In the genomic region with DNA sequence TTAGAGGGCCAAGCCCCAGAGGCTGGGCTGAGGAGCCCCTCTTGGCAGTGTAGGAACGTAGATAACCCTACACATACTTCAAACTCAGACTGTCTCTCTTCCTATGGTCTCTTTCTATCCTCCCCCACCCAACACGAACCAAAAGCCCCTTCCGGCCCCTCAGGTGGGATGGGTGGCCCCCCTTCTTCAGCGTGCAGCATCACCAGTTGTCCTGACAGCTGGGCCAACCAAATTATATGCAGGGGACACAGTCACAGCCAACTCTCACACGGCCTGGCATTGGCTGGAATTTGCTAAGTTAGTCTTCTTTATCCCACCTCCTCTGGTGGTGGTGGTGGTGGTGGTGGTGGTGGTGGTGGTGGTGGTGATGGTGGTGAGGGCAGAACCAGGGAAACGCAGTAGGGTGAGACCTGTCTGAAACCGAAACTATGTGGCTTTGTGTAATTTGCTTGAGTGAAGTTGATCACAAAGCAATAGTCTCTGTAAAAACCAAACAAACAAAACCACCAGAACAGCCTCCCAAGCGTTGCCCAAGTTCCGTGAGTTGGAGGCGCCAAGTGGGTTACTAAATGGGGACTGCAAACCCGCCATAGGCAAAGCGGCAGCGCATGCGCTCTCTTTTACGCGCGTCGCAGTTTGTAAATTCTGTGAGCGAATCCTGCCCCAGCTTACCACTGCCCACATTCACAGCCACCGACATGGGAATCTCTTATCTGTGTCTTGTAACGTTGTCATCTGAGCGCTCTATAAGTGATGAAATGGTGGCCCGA, we compare ENCODE assay signal across 8 mouse cellular contexts. TPM values are rescaled to one million over a fixed set of nuclear protein-coding genes. Genes with fewer than 3 reads are reported as not detected.
DNase-seq lines count a peak whose midpoint lies in the region; ATAC-seq lines count a peak whose summit lies in the region.

No protein-coding gene starts in this region.

- peak overlapping the region; percentile 21 for H3K4me3 ChIP-seq in embryonic facial prominence, embryonic 13.5 days
- peak overlapping the region; percentile 30 for H3K4me3 ChIP-seq in limb, embryonic 10.5 days
- 0 out of 2 replicates have a peak overlapping the region, but pooled peaks have one; percentile 1 for H3K4me3 ChIP-seq in midbrain, embryonic 15.5 days

- WGBS in embryonic facial prominence, embryonic 13.5 days, result 27% methylated on average over 23 of the region's 23 CpGs
- 35% methylated on average over 23 of the region's 23 CpGs for WGBS in limb, embryonic 10.5 days
- 32% methylated on average over 23 of the region's 23 CpGs for WGBS in midbrain, embryonic 15.5 days

- no peak for ATAC-seq in embryonic facial prominence, embryonic 13.5 days (ENCODE audit: insufficient number of reproducible peaks, insufficient read depth, low FRiP score, low TSS enrichment, low read depth)
- no peak for ATAC-seq in midbrain, embryonic 15.5 days (replicated peaks)

- no peak overlapping the region for H3K27ac ChIP-seq in embryonic facial prominence, embryonic 13.5 days
- H3K27ac ChIP-seq in limb, embryonic 10.5 days, result no peak overlapping the region
- no peak overlapping the region for H3K27ac ChIP-seq in midbrain, embryonic 15.5 days

- H3K36me3 ChIP-seq in embryonic facial prominence, embryonic 13.5 days, result no peaks in the 10 kb centered on the region
- H3K36me3 ChIP-seq in limb, embryonic 10.5 days, result no peaks in the 10 kb centered on the region
- H3K36me3 ChIP-seq in midbrain, embryonic 15.5 days (replicated peaks), result no peaks in the 10 kb centered on the region

- no peak overlapping the region for H3K9ac ChIP-seq in embryonic facial prominence, embryonic 13.5 days
- H3K9ac ChIP-seq in midbrain, embryonic 15.5 days, result no peak overlapping the region

- peak; percentile 57 to 61 for DNase-seq in right cerebral cortex, adult 2 months (ENCODE audit: low spot score in 2 of 2)
- no peak for DNase-seq in right cerebral cortex, postnatal 25 days
- no peak for DNase-seq in limb, embryonic 10.5 days (ENCODE audit: low spot score)
- no peak for DNase-seq in layer of hippocampus, adult 8-10 months (ENCODE audit: low spot score in 2 of 2)
- DNase-seq in ovary, postnatal 36 days (ENCODE audit: low spot score), result no peak
- no peak for DNase-seq in yolk sac, embryonic 10.5 days (ENCODE audit: low spot score)

- no peaks in the 10 kb centered on the region for H3K9me3 ChIP-seq in embryonic facial prominence, embryonic 13.5 days
- no peaks in the 10 kb centered on the region for H3K9me3 ChIP-seq in limb, embryonic 10.5 days (replicated peaks)
- H3K9me3 ChIP-seq in midbrain, embryonic 15.5 days, result no peaks in the 10 kb centered on the region

- H3K27me3 ChIP-seq in embryonic facial prominence, embryonic 13.5 days, result peaks cover 46% of the 10 kb centered on the region
- H3K27me3 ChIP-seq in limb, embryonic 10.5 days (ENCODE audit: low read depth, poor library complexity, severe bottlenecking), result peaks cover 53% of the 10 kb centered on the region
- peaks cover 19% of the 10 kb centered on the region for H3K27me3 ChIP-seq in midbrain, embryonic 15.5 days (replicated peaks)

- peaks cover 15% of the 10 kb centered on the region for H3K4me1 ChIP-seq in embryonic facial prominence, embryonic 13.5 days
- peaks cover 8% of the 10 kb centered on the region; the same call in 1 of the 2 replicates for H3K4me1 ChIP-seq in limb, embryonic 10.5 days
- H3K4me1 ChIP-seq in midbrain, embryonic 15.5 days, result peaks cover 22% of the 10 kb centered on the region

- H3K4me2 ChIP-seq in embryonic facial prominence, embryonic 13.5 days, result peak overlapping the region; percentile 49
- H3K4me2 ChIP-seq in midbrain, embryonic 15.5 days, result peak overlapping the region; percentile 37

RNA-seq across cellular contexts. Expression of gene Slc35c1, which starts 24.1 kb away (rescaled TPM):
- polyA plus RNA-seq in embryonic facial prominence, embryonic 13.5 days (2015; fragmentation: Nextera tagmentation; extraction: Ambion mirVana), result 10.0 and 10.6 TPM in 2 replicates
- polyA plus RNA-seq in limb, embryonic 10.5 days (2016; fragmentation: Nextera tagmentation; extraction: Ambion mirVana), result 11.1 and 11.2 TPM in 2 replicates
- polyA plus RNA-seq in midbrain, embryonic 15.5 days (2015; fragmentation: Nextera tagmentation; extraction: Ambion mirVana), result 14.4 and 17.4 TPM in 2 replicates
- 10 to 100 TPM; 13.2 to 17.1 (median 14.7) TPM for total RNA-seq in layer of hippocampus, adult 8-10 months (2022)

RNA-seq across cellular contexts. Expression of gene Cry2, which starts 50.6 kb away (rescaled TPM):
- polyA plus RNA-seq in embryonic facial prominence, embryonic 13.5 days (2015; fragmentation: Nextera tagmentation; extraction: Ambion mirVana), result 22.9 and 28.2 TPM in 2 replicates
- 19.0 and 25.2 TPM in 2 replicates for polyA plus RNA-seq in limb, embryonic 10.5 days (2016; fragmentation: Nextera tagmentation; extraction: Ambion mirVana)
- 47.5 and 49.0 TPM in 2 replicates for polyA plus RNA-seq in midbrain, embryonic 15.5 days (2015; fragmentation: Nextera tagmentation; extraction: Ambion mirVana)
- 100 to 1,000 TPM; 105 to 117 (median 110) TPM for total RNA-seq in layer of hippocampus, adult 8-10 months (2022)

Comparison
In these comparisons a context has a peak if more than half of its experiments do, and no peak if none do; other contexts are left out.
1. DNase-seq: peak in right cerebral cortex, adult 2 months (2 of 2); none in right cerebral cortex, postnatal 25 days (single experiment), limb, embryonic 10.5 days (single experiment), layer of hippocampus, adult 8-10 months (0 of 2), ovary, postnatal 36 days (single experiment) and yolk sac, embryonic 10.5 days (single experiment).
2. Peak in every context shown above with its lines, with median percentiles within 50 percentile points of each other: H3K4me3 ChIP-seq.